Mouse (Mus musculus): Measurements from ENCODE around the gene Kcnn1.

DNA sequence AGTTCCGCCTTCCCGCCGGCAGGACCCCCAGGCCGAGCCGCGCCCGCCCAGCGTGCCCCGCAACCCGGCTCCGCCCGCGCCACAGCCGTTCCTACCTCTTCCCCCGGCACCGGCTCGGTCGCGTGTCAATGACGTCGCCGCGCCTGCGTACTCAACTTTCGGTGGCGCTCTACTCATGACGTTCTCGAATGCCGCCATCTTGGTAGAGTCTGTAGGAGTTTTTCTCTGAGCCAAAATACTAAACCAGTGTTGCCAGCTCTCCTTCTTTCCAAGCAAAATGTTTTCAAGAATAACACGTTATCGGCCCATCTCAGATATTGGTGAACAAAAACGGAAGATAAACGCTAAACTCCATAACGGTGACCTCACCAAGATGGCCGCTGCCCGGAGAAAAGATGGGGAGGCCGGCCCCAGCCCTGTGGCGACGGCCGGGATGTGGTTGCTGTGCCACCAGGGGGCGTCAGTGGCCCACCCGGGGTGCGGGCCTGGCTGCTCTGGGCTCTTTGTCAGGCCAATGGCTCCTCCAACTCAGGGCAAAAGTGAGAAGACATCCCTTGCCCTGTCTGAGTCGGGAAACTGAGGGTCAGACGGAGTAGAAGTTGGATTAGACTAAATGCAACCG is 10.4 kb upstream of the Kcnn1 start, which contains the start of gene Ccdc124:
- peak; percentile 90 for TF ChIP-seq CTCF (IDR thresholded peaks at IDR 0.05; ENCODE audit: low read depth, low read length)
- TF ChIP-seq POLR2A (IDR thresholded peaks at IDR 0.05; ENCODE audit: extremely low read depth, insufficient read depth, low read length), result 0 out of 2 replicates have a peak, but pooled peaks have one; percentile 29
